Mouse (Mus musculus) liver, embryonic 15.5 days (tissue): ENCODE measurements around the gene Hmgn2. TPM values are rescaled to one million over a fixed set of nuclear protein-coding genes. Genes with fewer than 3 reads are reported as not detected.
A peak's percentile ranks its signal among the peaks of the same experiment; 100 is the strongest.

ENCODE experiments used
- ATAC-seq: fragments of 200-750 bp; cut with Nextera tagmentation; 2 replicates; pipeline ENCODE4 v1.8.0; 2017; ENCODE audit warnings: moderate number of reproducible peaks, mild to moderate bottlenecking, moderate library complexity; ENCODE audit not compliant: insufficient read depth
- H3K27ac ChIP-seq: fragments of 300-500 bp; sonication (generic); replicated peaks from 2 replicates; pipeline ENCODE4 v1.5.1; 2015; ENCODE audit warnings: mild to moderate bottlenecking, inconsistent platforms
- H3K27me3 ChIP-seq: fragments of 300-500 bp; sonication (generic); 2 replicates; pipeline ENCODE4 v1.6.1; 2015; ENCODE audit warnings: mild to moderate bottlenecking, inconsistent platforms
- H3K36me3 ChIP-seq: fragments of 300-500 bp; sonication (generic); replicated peaks from 2 replicates; pipeline ENCODE4 v1.6.1; 2015; ENCODE audit warnings: moderate library complexity, mild to moderate bottlenecking, inconsistent platforms
- H3K4me1 ChIP-seq: fragments of 300-500 bp; sonication (generic); replicated peaks from 2 replicates; pipeline ENCODE4 v1.6.1; 2015; ENCODE audit warnings: inconsistent platforms
- H3K4me2 ChIP-seq: fragments of 300-500 bp; sonication (generic); 2 replicates; pipeline ENCODE4 v1.6.1; 2015; ENCODE audit warnings: moderate library complexity, mild to moderate bottlenecking, inconsistent platforms
- H3K4me3 ChIP-seq: fragments of 300-500 bp; sonication (generic); replicated peaks from 2 replicates; pipeline ENCODE4 v1.5.1; 2015; ENCODE audit warnings: mild to moderate bottlenecking, inconsistent platforms
- H3K9ac ChIP-seq: fragments of 300-500 bp; sonication (generic); 2 replicates; pipeline ENCODE4 v1.6.1; 2015; ENCODE audit warnings: moderate library complexity, mild to moderate bottlenecking, inconsistent platforms
- H3K9me3 ChIP-seq: fragments of 300-500 bp; sonication (generic); replicated peaks from 2 replicates; pipeline ENCODE4 v1.6.1; 2016; ENCODE audit warnings: inconsistent platforms
- WGBS: fragments of 180-500 bp; shearing (Covaris S2); methylation state at CpG from one replicate; pipeline ENCODE4 v1.1.7; 2015; ENCODE audit warnings: mixed read lengths; ENCODE audit not compliant: insufficient replicate concordance; 5-methylcytosine and 5-hydroxymethylcytosine counted together
- polyA plus RNA-seq: library from polyadenylated mRNA; unstranded; fragments of >200 nt; fragmentation: Nextera tagmentation; extraction: Ambion mirVana; gene quantifications from 2 replicates; pipeline ENCODE4 v1.2.1, GENCODE M21; 2015

The Hmgn2 gene
- polyA plus RNA-seq, result 509 and 615 TPM in 2 replicates

DNA sequence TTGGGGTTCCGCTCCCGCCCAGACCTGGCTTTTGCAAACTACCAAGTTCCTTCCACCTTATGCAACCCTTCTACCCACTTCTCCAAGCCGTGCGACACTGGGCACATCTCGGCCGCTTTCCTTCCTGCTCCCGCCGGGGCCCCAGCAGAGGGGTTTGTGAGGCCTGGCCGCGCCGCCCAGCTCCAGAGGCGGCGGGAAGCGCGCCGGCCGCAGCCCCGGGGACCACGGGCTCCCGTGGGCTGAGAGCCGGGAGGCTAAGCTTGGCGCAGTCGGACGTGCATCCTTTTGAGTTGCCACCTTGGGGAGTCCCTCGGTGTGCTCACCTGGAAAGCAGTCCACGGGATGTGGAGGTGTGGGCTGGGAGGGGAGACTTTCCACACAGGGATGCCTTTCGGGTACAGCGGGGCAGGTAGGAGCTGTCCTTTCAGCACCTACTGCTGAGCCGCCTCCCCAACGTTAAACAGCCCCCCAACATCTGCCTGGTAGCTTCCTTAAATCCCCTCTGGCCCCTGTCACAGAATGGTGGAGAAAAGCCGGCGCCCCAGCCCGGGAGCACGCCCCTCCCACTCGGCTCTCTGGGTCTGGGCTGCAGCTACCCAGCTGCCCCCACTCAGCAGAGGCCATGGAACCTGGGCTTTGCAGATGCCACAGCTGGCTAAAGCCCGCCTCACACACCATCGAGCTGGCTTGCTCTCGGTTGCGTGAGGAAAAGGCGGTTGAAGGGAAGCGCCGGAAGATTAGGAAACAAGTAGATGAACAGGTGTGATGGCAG is at the start of gene Hmgn2:
Gene Hmgn2, minus strand, starts transcription at position 501 of the 772 bp plus-strand sequence.
- H3K9ac ChIP-seq, result peak within 1 kb of the TSS; percentile 99
- H3K4me3 ChIP-seq, result peak within 1 kb of the TSS; percentile 91
- no peaks in the 10 kb centered on the region for H3K9me3 ChIP-seq
- peak within 1 kb of the TSS; percentile 99 for H3K4me2 ChIP-seq
- no peaks in the 10 kb centered on the region for H3K27me3 ChIP-seq
- peaks cover 45% of the 10 kb centered on the region for H3K36me3 ChIP-seq
- under 1% methylated on average over 42 of the region's 42 CpGs for WGBS
- peaks cover 37% of the 10 kb centered on the region for H3K4me1 ChIP-seq
- H3K27ac ChIP-seq, result peak within 1 kb of the TSS; percentile 98
- peak; percentile 56 for ATAC-seq

GRCm38 (mm10) chr4:134017201-134017865 is 48.9 kb upstream of the Hmgn2 start:
- Histone ChIP-seq H3K4me1 (peaks cover 15% of the 10 kb centered on the region), H3K27me3 (peaks cover 86% of the 10 kb centered on the region), H3K36me3 (no peaks in the 10 kb centered on the region), H3K4me3 (peak overlapping the region; percentile 25; the same call in 1 of the 2 replicates), H3K27ac (no peak overlapping the region), H3K9ac (no peak overlapping the region), H3K9me3 (no peaks in the 10 kb centered on the region), H3K4me2 (peak overlapping the region; percentile 55)
- WGBS, result 7% methylated on average over 21 of the region's 21 CpGs
- no peak for ATAC-seq

- H3K36me3 ChIP-seq, result no peaks in the 10 kb centered on the region
- ATAC-seq, result no peak
- no peak overlapping the region for H3K9ac ChIP-seq
- WGBS, result 4% methylated on average over 8 of the region's 8 CpGs
- peaks cover 17% of the 10 kb centered on the region for H3K4me1 ChIP-seq
- peaks cover 90% of the 10 kb centered on the region for H3K27me3 ChIP-seq
- no peak overlapping the region for H3K27ac ChIP-seq
- H3K9me3 ChIP-seq, result no peaks in the 10 kb centered on the region
- no peak overlapping the region for H3K4me2 ChIP-seq
- no peak overlapping the region for H3K4me3 ChIP-seq
Measured at GRCm38 (mm10) chr4:134016767-134017166, 48.3 kb upstream of the Hmgn2 start.

DNA sequence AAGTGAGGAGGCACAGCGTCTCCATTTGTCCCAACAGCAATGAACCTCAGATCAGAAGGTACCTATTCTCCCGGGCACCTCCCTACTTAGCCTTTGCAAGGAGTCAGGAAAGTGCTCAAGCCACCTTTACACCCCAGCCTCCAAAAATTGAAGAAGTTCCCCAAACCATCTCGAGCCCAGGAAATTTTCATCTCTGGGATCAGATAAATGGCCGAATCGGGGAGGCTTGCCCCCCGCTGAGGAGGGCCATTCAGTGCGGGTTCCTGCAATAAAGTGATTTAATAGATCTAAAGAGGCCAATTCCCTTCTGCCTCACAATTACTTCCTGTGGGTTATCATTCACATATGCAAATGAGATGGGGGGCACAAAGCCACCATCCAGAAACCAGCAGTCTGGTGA is 47.8 kb upstream of the Hmgn2 start:
- H3K9ac ChIP-seq, result no peak overlapping the region
- no peak overlapping the region for H3K27ac ChIP-seq
- H3K4me1 ChIP-seq, result peaks cover 22% of the 10 kb centered on the region
- H3K36me3 ChIP-seq, result no peaks in the 10 kb centered on the region
- peaks cover 96% of the 10 kb centered on the region for H3K27me3 ChIP-seq
- no peak for ATAC-seq
- no peak overlapping the region for H3K4me2 ChIP-seq
- no peaks in the 10 kb centered on the region for H3K9me3 ChIP-seq
- H3K4me3 ChIP-seq, result no peak overlapping the region
- 16% methylated on average over 7 of the region's 7 CpGs for WGBS

DNA sequence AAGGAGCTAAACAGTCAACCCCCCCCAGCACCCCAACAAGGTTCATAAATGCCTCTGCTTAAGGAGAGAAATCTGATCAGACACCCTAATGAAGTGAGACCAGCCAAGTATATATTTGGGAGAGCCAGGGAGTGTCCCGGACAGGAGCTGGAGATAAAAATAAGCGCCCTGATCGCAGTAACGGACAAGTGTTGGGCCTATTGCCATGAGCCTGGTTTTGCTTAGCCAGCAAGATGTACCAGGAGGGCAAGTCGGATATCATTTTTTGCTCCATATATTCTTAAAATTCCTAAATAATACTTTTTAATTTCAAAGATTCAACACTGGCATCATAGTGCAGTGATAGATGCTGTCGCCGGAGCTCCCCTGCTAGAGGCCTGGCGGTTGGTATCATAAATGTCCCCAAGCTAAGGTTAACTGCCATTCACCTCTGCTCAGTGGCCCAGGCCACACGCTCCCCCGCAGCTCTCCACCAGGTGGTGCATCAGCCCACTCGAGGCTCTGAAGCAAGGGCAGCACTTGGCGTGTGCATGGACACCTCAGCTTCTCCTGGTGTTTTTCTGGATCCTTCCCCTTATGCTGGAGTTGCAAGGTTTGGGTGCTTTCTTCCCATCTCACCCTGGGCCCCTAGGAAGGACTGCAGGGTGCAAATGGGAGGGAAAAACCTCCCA is 44.5 kb upstream of the Hmgn2 start:
- Histone ChIP-seq H3K36me3 (no peaks in the 10 kb centered on the region), H3K27ac (no peak overlapping the region), H3K4me2 (no peak overlapping the region), H3K9ac (no peak overlapping the region), H3K27me3 (peaks cover 67% of the 10 kb centered on the region), H3K4me3 (no peak overlapping the region), H3K9me3 (no peaks in the 10 kb centered on the region), H3K4me1 (peaks cover 14% of the 10 kb centered on the region)
- no peak for ATAC-seq
- WGBS, result 47% methylated on average over 12 of the region's 12 CpGs

- H3K4me1 ChIP-seq, result peaks cover 8% of the 10 kb centered on the region; the same call in 1 of the 2 replicates
- no peak for ATAC-seq
- H3K27ac ChIP-seq, result no peak overlapping the region
- no peak overlapping the region for H3K9ac ChIP-seq
- 0 out of 2 replicates have a peak overlapping the region, but pooled peaks have one; percentile 13 for H3K4me2 ChIP-seq
- H3K27me3 ChIP-seq, result peaks cover 54% of the 10 kb centered on the region
- peak overlapping the region; percentile 17; the same call in 1 of the 2 replicates for H3K4me3 ChIP-seq
- H3K9me3 ChIP-seq, result no peaks in the 10 kb centered on the region
- 14% methylated on average over 16 of the region's 16 CpGs for WGBS
- no peaks in the 10 kb centered on the region for H3K36me3 ChIP-seq
Measured at GRCm38 (mm10) chr4:134011450-134012414, 43.3 kb upstream of the Hmgn2 start.

- H3K4me3 ChIP-seq, result no peak overlapping the region
- H3K9ac ChIP-seq, result no peak overlapping the region
- H3K4me1 ChIP-seq, result peaks cover 8% of the 10 kb centered on the region; the same call in 1 of the 2 replicates
- no peaks in the 10 kb centered on the region for H3K9me3 ChIP-seq
- 50% methylated on average over 6 of the region's 6 CpGs for WGBS
- no peak overlapping the region for H3K27ac ChIP-seq
- no peak for ATAC-seq
- no peak overlapping the region for H3K4me2 ChIP-seq
- peaks cover 34% of the 10 kb centered on the region for H3K27me3 ChIP-seq
- H3K36me3 ChIP-seq, result no peaks in the 10 kb centered on the region
Measured at GRCm38 (mm10) chr4:134009709-134010108, 41.3 kb upstream of the Hmgn2 start.

- H3K4me2 ChIP-seq, result no peak overlapping the region
- no peaks in the 10 kb centered on the region for H3K9me3 ChIP-seq
- H3K27me3 ChIP-seq, result peaks cover 9% of the 10 kb centered on the region; the same call in 1 of the 2 replicates
- H3K9ac ChIP-seq, result no peak overlapping the region
- H3K27ac ChIP-seq, result no peak overlapping the region
- peaks cover 6% of the 10 kb centered on the region for H3K4me1 ChIP-seq
- no peak overlapping the region for H3K4me3 ChIP-seq
- WGBS, result 71% methylated on average over 3 of the region's 3 CpGs
- ATAC-seq, result no peak
- H3K36me3 ChIP-seq, result no peaks in the 10 kb centered on the region
Measured at GRCm38 (mm10) chr4:134006845-134007244, 38.4 kb upstream of the Hmgn2 start.

DNA sequence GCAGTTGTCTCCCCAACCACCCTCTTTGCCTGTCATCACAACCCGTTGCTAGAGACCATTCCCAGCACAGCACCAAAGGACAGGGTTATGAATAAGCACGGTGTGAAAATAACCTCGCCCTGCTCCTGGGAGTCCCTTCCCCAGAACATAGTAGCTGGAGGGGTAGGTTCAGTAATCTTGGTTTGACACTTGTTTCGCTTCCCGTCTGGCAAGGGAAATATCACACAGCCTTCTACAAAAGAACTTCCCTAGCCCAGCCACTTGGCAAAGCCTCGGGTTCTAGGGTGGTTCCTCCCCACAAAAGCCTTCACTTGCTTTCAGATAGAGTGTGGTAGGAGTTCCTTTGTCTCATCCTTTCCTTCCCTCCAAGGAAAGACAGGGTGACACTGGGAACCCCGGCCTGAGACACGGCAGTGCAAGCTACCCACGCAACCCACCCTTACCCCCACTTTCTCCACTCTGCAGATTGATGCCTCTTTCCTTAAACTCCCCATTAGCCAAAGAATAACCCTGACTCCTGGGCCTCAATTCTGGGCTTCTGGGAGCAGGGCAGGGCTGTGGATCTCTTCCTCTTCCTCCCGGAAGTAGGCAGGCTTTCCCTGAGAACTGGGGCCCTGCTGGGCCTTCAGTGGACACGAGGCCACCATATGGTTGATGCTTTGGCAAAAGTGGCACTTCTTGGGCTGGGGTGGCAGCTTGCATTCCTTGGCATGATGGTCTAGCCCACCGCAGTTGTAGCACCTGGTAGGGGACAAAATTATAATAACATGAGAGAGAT is 37.3 kb upstream of the Hmgn2 start:
- no peak for ATAC-seq
- Histone ChIP-seq H3K27ac (no peak overlapping the region), H3K4me1 (peaks cover 10% of the 10 kb centered on the region), H3K4me3 (no peak overlapping the region), H3K9me3 (no peaks in the 10 kb centered on the region), H3K4me2 (no peak overlapping the region), H3K9ac (no peak overlapping the region), H3K27me3 (no peaks in the 10 kb centered on the region), H3K36me3 (no peaks in the 10 kb centered on the region)
- 58% methylated on average over 12 of the region's 12 CpGs for WGBS

DNA sequence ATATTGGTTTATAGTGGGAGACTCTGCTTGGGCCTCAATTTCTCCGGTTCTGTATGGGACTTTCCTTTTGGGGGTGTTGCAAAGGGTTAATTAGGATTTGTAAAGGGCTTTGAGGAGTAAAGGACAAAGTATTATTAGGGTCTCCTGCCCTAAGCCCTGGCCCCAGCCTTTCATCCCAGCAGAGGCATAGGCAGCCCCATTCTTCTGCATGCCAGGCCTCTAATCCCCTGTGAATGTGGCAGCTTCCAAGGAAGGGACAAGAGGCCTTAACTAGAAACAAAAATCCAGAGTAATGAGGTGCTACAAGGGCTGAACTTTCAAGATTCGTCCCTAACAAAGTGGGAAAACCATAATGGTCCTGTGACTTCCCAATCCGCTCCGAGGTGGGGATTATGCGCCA is 34.5 kb upstream of the Hmgn2 start:
- 65% methylated on average over 5 of the region's 5 CpGs for WGBS
- H3K9ac ChIP-seq, result no peak overlapping the region
- peaks cover 6% of the 10 kb centered on the region; the same call in 1 of the 2 replicates for H3K36me3 ChIP-seq
- H3K4me3 ChIP-seq, result no peak overlapping the region
- no peak overlapping the region for H3K4me2 ChIP-seq
- H3K4me1 ChIP-seq, result peaks cover 20% of the 10 kb centered on the region
- H3K27me3 ChIP-seq, result no peaks in the 10 kb centered on the region
- ATAC-seq, result no peak
- no peak overlapping the region for H3K27ac ChIP-seq
- H3K9me3 ChIP-seq, result no peaks in the 10 kb centered on the region
